Mouse (Mus musculus): ENCODE measurements around the gene Noc3l.
A peak's percentile ranks its signal among the peaks of the same experiment; 100 is the strongest.

Noc3l gene

DNA sequence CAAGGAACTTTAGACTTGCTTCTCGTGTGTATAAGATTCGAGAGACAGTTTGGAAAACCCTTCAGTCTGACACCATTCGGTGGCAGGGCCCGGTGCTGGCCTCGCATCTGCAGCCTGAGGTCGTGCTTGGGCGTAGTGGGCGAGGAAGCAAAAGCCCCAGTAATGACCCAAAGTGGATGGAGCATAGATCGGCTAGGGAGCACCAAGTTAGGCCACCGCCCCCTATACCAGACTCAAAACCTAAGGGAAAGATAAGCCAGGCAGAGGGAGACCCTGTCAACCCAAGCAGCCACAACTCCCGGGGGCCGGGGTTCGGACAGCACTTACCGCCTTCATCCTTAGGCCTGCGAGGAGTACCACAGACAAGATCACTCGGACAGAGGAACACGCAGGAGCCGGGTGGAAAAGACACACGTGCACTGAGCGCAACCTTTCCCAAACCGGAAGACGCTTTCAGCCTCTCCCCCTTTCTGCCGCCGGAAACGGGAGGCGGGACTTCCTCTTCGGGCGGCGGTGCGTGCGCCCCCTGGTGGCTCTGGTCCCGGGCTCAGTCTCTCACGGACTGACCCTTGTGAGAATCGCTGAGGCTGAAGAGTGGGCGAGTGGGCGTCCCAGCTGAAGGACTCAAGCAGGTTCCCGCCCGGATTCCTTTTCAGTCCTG is at the start of gene Noc3l:
TSS of gene Noc3l (minus strand) at position 472 of the 661 bp plus-strand sequence.
- DNase-seq (ENCODE audit: low spot score in 2 of 2), result peak; percentile 96 to 99

DNA sequence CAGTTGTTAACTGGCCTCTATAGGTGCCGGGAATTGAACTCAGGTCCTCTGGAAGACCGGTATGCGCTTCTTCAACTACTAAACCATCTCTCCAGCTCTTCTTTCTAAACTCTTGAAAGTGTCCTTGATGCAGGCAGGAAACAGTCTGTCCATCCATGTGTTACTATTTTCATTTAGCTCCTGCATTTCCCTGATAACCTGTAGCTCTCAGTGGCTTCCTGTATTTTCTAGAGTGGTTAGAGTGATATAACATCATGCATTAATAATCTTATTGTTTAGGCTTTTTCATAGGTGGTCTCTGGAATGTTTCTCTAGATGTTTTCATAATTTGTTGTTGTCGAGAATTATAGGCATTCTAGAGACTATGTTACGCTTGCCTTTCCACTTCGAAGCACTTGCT is 43.5 kb upstream of the Noc3l start:
- DNase-seq (ENCODE audit: low spot score in 2 of 2), result no peak

DNA sequence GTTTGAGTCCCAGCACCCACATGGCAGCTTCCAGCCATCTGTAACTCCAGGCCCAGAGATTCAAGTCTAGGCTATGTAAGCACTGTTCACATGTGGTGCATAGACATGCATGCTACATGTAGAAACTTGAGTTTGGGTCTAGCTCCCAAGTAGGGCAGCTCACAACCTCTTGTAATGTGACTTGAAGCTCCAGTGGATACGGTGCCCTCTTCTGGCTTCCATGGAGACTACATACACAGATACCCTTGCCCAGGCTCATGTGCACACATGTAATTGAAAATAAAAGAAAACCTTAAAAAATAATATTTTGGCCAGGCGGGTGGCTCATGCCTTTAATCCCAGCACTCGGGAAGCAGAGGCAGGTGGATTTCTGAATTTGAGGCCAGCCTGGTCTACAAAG is 39.2 kb upstream of the Noc3l start:
- no peak for DNase-seq (ENCODE audit: low spot score in 2 of 2)

GRCm38 (mm10) chr19:38846373-38846772 is 27.3 kb upstream of the Noc3l start:
- DNase-seq (ENCODE audit: low spot score in 2 of 2), result no peak

- no peak for DNase-seq (ENCODE audit: low spot score in 2 of 2)
These were observed 25.8 kb upstream of the Noc3l start for GRCm38 (mm10) chr19:38844817-38845216.

DNA sequence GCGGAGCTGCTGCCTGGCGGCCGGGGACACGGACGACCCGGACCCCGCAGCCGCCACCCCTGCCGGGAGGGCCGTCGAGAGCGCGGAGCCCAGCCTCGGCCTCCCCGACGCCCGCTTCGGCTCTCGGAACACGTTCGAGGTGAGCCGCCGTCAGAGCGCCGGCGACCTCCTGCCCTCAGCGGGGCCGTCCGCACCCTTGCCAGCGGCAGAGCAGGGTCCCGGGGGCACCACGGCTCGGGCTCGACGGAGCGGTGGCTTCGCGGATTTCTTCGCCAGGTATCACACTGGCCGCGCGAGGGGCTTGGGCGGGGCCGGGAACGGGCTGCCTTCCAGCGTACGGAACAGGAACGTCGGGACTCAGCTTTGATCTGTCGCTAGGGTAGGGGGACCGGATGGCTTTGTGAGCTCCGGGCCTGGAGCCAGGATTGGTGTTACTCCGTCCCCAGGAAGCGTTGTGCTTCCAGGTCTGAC is 18.2 kb upstream of the Noc3l start:
- DNase-seq (ENCODE audit: low spot score in 2 of 2), result peak; percentile 41 to 84

DNA sequence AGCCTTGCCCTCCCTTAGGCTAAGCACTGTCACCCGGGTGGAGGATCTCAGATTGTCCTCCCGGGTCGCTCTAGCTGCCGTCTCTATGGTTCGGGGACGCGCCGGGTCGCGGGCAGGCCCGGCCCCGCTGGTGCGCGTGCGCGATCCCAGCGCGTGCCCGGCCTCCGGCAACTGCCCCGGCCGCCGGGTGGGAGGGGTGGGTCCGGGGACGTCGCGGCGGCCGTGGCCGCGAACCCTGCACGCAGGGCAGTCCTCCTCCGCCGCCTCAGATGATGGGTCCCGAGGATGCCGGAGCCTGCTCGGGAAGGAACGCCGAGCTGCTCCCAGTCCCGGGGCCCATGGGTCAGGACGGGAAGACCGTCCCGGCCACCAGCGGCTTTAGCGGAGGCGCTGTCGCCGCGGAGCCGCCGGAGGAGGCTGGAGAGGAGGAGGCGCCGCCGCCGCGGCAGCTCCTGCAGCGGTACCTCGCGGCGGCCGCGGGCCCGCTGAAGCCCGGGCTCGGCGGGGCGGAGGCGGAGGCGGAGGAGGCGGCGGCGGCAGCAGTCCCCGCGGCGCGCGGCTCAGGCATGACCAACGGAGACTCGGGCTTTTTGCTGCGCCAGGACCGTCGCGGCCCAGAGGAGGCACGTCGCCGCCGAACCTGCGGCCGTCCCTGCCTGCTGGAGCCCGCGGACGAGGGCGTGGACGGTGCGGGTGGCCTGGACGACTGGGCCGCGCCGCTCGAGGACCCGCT is 17.6 kb upstream of the Noc3l start, which contains the start of gene Tbc1d12:
TSS of gene Tbc1d12 (plus strand) at position 142 of the 733 bp plus-strand sequence.
- peak; percentile 94 to 97 for DNase-seq (ENCODE audit: low spot score in 2 of 2)

- no peak for DNase-seq (ENCODE audit: low spot score in 2 of 2)
These were observed 17.0 kb upstream of the Noc3l start for GRCm38 (mm10) chr19:38836084-38836437.

DNA sequence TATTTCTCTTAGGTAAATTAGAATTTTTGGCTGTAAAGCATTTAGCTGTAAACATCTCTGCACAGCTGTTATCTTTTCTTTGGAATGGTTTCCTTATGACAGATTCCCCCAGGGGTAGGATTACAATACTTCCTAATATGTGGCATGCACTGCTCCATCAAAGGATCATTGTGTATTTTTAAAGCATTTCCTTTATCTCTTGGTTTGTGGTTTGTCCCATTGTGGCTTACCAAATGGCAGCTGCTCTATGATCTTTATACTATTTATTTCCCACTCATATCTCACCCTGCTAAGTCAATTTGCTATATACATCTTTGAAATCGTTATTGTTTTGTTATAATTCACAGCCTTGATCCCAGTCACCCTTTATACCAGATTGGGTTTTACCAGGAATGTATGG is 14.2 kb upstream of the Noc3l start:
- DNase-seq (ENCODE audit: low spot score in 2 of 2), result no peak

GRCm38 (mm10) chr19:38820186-38820804 is 1.3 kb upstream of the Noc3l start:
- DNase-seq (ENCODE audit: low spot score in 2 of 2), result peak in 1 of 2 experiments; percentile 53

GRCm38 (mm10) chr19:38819427-38819802 is 378 bp upstream of the Noc3l start:
- no peak for DNase-seq (ENCODE audit: low spot score in 2 of 2)

DNA sequence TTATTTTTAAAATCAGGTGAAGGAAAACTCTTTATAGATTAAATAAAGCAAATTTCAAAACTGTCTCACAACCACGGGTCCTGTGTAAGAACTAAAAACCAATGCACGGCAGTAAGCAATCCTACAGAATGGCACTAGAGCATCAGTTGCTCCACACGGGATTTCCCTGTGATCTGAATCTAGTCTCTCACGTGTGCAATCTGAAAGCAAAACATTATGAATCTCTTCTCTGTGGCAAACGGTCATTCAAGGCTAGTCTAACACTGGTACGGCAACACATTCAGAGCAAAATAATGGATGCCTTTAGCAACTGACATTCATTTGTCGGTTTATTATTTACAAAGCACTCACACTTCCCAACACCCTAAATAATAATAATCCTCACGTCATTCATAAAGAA is 846 bp downstream of the Noc3l start:
- DNase-seq (ENCODE audit: low spot score in 2 of 2), result no peak

DNA sequence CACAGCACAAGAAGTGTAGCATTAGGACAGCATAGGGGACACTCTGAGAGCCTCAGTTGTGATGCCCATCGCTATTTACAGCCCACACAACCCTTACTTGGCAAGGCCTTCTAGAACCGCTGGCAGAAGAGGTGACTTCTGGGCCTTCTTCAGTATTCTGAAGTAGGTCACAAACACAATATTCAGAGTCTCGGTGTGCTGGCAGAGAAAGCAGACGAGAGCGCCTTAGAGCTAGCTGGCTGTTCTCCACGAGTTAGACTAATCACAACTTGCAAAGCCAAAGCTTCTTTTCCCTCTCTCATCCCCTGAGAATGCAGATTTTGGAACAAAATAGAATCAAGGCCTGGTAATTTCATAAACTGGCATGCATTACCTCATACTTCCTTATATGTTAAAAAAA is 20.2 kb downstream of the Noc3l start:
- no peak for DNase-seq (ENCODE audit: low spot score in 2 of 2)

DNA sequence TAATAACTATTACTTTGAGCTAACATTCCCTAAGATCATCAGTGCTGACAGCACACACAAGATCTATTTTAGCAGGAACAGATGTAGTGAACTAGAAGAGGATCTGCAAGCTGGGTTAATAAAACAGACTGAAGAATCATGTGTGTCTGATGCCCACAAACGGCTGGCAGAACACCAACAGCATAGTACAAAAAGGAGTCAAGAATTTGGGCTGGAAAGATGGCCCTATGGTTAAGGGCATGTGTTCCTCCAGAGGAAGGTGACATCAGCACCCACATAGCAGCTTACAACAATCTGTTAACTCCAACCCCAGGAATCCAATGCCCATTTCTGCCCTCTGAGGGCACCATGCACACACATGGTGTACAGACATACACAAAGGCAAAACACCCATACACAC is 20.7 kb downstream of the Noc3l start:
- no peak for DNase-seq (ENCODE audit: low spot score in 2 of 2)

DNA sequence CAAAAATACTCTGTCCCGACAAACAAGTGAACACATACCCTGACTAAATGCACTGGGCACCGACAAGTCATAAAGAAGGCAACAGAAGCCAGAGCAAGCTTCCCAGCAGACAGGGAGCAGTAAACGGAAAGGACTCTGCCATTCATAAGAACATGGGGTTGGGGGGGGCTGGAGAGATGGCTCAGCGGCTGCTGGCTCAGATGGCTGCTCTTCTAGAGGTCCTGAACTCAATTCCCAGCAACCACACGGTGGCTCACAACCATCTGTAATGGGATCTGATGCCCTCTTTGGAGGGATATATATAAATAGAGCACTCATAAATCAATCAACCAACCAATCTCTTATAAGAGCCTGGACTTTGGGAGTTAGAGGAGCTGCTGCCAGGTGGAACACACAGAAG is 22.5 kb downstream of the Noc3l start:
- no peak for DNase-seq (ENCODE audit: low spot score in 2 of 2)

GRCm38 (mm10) chr19:38793563-38794045 is 25.4 kb downstream of the Noc3l start:
- DNase-seq (ENCODE audit: low spot score in 2 of 2), result no peak

DNA sequence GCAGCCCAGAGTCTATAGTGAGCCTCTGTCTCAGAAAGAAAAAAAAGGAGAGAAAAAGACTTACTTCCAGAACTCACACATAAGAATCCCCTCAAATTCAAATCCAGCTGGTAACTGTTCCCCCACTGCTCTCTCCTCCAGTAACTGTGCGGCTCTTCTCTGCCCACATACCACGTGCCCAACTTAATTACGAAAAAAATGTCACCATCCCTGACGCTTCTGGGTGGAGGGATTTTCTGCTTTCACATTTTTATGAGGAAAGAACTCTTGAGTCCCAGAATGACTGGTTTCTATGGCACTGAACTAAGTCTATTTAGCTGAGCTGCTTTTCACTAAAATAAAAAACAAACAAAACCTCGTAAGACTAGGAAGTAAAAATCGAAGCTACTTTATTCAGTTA is 31.3 kb downstream of the Noc3l start:
- no peak for DNase-seq (ENCODE audit: low spot score in 2 of 2)

- no peak for DNase-seq (ENCODE audit: low spot score in 2 of 2)
These were observed 35.5 kb downstream of the Noc3l start for GRCm38 (mm10) chr19:38783542-38783941.

GRCm38 (mm10) chr19:38778805-38779204 is 40.2 kb downstream of the Noc3l start:
- no peak for DNase-seq (ENCODE audit: low spot score in 2 of 2)

- no peak for DNase-seq (ENCODE audit: low spot score in 2 of 2)
These were observed 43.5 kb downstream of the Noc3l start for GRCm38 (mm10) chr19:38775548-38775947.

DNA sequence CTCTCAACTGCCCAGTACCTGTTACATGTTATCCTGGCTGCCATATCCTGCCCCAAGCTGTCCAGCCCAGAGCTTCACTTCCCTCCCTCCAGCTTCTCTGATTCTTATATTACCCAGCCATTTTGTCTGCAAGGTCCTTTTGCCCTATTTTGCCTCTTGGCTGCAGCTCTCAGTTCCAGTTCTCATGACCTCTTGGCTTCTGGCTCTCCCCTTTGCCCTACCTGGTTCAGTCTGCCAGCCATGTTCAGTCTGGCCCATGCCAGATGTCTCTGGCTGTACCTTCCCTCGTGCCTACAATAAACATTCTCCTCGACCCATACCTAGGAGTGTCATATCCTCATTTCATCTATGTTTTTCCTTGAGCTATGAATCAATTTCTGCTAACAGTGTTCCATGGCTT is 52.7 kb downstream of the Noc3l start:
- DNase-seq (ENCODE audit: low spot score in 2 of 2), result no peak

DNA sequence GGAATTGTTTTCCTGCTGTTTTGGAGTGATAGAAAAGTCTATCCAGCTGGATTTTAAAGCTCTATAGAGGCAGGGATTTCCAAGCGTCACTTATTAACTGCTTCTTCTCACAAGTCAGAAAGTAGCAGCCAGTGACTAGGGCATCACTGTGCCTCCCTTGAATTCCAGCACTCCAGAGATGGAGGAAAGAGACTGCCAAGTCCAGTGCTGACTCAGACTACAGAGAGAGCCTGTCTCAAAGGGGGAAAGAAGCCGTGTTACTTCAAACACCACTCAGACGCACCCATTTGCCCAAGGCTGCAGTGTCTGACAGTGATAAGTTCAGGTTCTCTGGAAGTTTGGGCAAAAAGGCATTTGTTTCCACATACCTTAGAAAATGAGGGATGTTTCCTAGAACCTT is 58.6 kb downstream of the Noc3l start:
- DNase-seq (ENCODE audit: low spot score in 2 of 2), result no peak

Data from spleen, postnatal 4 days (tissue).